Mouse (Mus musculus): ENCODE data around the gene Mrps27. TPM values are rescaled to one million over a fixed set of nuclear protein-coding genes. Genes with fewer than 3 reads are reported as not detected.

Gene Mrps27
- polyA plus RNA-seq, 1 experiment from 2014 or later = 71.8 TPM

DNA sequence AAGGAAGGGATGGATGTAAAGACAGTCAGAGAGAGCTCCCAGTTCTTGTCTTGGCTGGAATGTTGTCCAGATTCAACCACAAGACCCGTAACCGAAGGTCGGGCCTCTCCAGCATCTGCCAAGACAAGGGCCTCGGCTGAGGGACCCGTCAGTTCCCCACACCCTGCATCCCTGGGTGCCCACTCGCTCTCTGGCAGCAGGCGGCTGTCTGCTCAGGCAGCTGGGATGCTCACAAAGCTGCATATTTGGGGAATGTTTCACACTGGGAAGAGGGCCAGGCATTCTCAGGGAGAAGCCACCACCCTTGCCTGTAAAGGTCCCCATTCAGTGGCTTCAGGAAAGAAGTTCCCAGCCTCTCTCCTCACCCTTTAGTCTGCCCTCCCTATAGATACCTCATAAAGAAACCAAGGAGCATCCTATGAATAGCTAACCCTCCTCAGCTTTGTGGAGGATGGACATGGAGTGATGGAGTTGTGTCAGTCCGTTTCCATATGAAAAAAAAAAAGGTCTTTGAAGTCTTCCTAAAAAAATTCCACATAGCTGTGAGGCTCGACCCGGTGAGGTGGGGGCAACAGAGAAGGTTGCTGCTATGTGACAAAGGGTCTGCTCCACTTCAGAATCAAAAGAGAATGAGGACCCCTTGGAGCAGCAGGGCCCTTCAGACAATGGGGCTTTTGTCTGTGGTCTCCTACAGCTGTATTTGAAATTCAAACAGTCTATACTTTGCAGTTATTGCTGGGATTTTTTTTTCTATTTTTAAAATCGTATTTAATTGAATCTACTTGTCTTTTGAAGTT lies 103.0 kb downstream of the Mrps27 start:
- Histone ChIP-seq H3K27ac (no peak overlapping the region), H3K4me2 (no peak overlapping the region), H3K27me3 (no peaks in the 10 kb centered on the region), H3K9me3 (replicated peaks) (no peaks in the 10 kb centered on the region), H3K9ac (no peak overlapping the region), H3K4me3 (replicated peaks) (no peak overlapping the region), H3K4me1 (peaks cover 20% of the 10 kb centered on the region), H3K36me3 (no peaks in the 10 kb centered on the region)
- WGBS = 68% methylated on average over 11 of the region's 11 CpGs
- no peak for ATAC-seq (replicated peaks; ENCODE audit: low FRiP score)

DNA sequence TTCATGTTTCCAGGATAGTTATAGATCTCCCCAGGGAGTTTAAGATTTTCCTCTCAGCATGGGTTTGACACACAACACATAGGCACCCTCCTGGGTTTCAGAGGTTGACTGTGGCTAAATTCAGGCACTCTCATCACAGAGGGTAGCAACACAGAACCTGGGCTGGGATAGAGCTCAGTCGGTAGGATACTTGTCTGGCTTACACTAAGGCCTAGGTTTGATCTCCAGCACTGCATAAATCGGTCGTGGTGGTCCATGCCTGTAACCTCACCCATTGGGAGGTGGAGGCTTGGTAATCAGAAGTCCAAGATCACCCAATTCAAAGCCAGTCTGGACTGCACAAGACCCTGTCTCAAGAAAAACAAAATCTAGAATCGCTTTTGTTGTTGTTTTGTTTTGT lies 103.7 kb downstream of the Mrps27 start:
- Histone ChIP-seq H3K4me2 (no peak overlapping the region), H3K27ac (no peak overlapping the region), H3K9me3 (replicated peaks) (no peaks in the 10 kb centered on the region), H3K4me3 (replicated peaks) (no peak overlapping the region), H3K36me3 (no peaks in the 10 kb centered on the region), H3K27me3 (no peaks in the 10 kb centered on the region), H3K4me1 (peaks cover 20% of the 10 kb centered on the region), H3K9ac (no peak overlapping the region)
- no peak for ATAC-seq (replicated peaks; ENCODE audit: low FRiP score)
- WGBS = 70% methylated on average over 4 of the region's 4 CpGs

DNA sequence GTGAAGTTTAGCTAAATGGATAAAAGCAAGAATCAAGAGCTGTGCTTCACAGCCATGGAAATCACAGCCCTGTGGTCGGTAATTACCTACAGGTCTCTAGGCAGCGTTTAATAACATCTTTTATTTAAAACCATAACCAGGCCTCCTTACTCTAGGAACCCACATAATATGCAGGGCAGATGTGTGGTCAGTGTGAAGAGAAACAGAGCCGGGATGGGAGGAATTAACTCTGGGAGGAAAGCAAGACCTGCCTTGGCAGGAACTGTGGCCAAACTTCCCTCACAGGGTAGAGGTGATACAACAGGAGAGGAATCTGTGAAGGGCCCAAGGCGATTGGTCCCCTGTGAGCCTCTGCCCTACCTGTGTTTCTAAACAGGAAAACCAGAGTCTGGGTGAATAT lies 105.0 kb downstream of the Mrps27 start:
- WGBS = 89% methylated on average over 4 of the region's 4 CpGs
- H3K27me3 ChIP-seq = no peaks in the 10 kb centered on the region
- no peak overlapping the region for H3K4me3 ChIP-seq (replicated peaks)
- no peaks in the 10 kb centered on the region for H3K9me3 ChIP-seq (replicated peaks)
- H3K36me3 ChIP-seq = no peaks in the 10 kb centered on the region
- H3K27ac ChIP-seq = no peak overlapping the region
- H3K9ac ChIP-seq = no peak overlapping the region
- peaks cover 15% of the 10 kb centered on the region for H3K4me1 ChIP-seq
- no peak for ATAC-seq (replicated peaks; ENCODE audit: low FRiP score)
- no peak overlapping the region for H3K4me2 ChIP-seq

DNA sequence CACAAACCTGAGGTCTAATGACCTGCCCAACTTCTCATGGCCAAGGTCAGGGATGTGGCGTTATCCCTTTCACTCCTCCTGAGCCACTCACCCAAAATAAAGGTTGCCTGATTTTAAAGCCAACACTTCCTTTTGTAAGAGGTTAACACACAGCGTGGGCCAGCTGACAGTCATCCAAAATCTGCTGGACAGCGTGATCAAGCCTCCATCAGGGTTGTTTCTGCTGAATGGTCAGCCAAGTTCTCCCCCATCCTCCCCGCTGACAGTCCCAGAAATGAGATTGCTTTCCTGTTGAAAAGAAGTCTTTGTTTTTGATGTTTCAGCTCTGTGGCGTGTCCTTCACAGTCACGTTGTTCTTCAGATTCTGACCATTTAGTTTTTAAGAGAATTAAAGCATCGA lies 106.2 kb downstream of the Mrps27 start:
- no peaks in the 10 kb centered on the region for H3K27me3 ChIP-seq
- 49% methylated on average over 7 of the region's 7 CpGs for WGBS
- no peak overlapping the region for H3K4me2 ChIP-seq
- ATAC-seq (replicated peaks; ENCODE audit: low FRiP score) = no peak; the same call in 1 of the 2 replicates
- H3K4me1 ChIP-seq = 0 out of 2 replicates have a peak, but pooled peaks cover 9% of the 10 kb centered on the region
- no peak overlapping the region for H3K9ac ChIP-seq
- H3K27ac ChIP-seq = no peak overlapping the region
- H3K9me3 ChIP-seq (replicated peaks) = no peaks in the 10 kb centered on the region
- H3K4me3 ChIP-seq (replicated peaks) = no peak overlapping the region
- H3K36me3 ChIP-seq = no peaks in the 10 kb centered on the region

DNA sequence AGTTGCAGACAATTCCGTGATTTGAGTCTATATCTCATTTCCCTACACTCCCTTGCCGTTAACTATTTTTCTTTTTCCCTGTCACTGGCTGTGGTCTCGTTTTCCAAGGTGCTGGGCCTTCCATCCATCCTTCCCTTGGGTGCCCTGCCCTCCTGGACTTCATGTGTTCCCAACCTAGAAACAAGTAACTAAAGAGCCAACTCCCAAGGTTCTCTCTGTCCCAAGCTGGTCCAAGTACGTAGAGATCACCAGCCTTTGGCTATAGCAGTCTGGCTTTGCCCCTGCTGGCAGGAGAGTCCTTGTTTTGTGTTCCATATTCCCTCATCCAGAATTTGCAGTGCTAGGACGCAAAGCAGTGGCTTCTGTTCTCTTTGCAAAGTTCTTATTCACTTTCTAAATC lies 106.7 kb downstream of the Mrps27 start:
- Histone ChIP-seq H3K9ac (no peak overlapping the region), H3K27ac (no peak overlapping the region), H3K9me3 (replicated peaks) (no peaks in the 10 kb centered on the region), H3K36me3 (no peaks in the 10 kb centered on the region), H3K4me3 (replicated peaks) (no peak overlapping the region), H3K4me1 (0 out of 2 replicates have a peak, but pooled peaks cover 9% of the 10 kb centered on the region), H3K27me3 (no peaks in the 10 kb centered on the region), H3K4me2 (no peak overlapping the region)
- WGBS = 65% methylated on average over 5 of the region's 5 CpGs
- ATAC-seq (replicated peaks; ENCODE audit: low FRiP score) = no peak

DNA sequence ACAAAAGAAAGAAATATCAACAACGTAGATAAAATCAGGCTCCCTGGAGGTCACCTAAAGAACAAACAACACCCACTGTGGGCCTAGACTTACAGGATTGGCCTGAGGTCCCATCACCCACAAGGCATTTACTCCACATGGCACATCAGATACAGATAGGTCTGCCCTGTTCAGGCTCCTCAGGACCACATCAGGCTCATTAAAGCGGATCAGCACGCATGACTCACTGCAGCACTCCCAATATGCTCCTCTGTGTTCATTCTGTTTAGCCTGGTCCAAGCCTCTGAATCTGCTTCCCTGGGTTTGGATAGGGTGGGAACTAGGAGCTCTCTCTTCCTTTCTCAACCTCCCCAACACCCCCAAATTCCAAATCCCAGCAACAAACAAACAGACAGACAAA lies 107.9 kb downstream of the Mrps27 start:
- ATAC-seq (replicated peaks; ENCODE audit: low FRiP score) = no peak
- Histone ChIP-seq H3K27ac (no peak overlapping the region), H3K9ac (no peak overlapping the region)

DNA sequence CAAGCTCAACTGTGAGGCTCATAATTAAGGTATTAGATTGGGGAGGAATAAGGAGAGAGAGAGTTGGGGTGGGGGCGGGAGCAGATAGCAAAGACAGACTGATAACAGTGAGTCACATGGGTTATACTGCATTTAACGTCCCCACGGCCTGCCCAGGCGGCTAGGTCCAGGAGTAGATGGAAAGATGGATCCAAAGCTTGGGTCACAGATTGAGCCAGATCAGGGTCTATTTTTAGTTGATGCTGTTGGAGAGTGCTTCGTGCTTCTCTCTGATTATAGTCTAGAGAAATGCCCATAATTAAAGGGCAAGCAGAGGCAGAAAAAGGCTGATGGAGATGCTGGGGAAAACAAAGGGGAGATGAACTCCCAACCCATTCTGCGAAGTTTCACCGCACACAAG lies 110.4 kb downstream of the Mrps27 start:
- no peaks in the 10 kb centered on the region for H3K36me3 ChIP-seq
- 87% methylated on average over 7 of the region's 7 CpGs for WGBS
- peaks cover 14% of the 10 kb centered on the region; the same call in 1 of the 2 replicates for H3K4me1 ChIP-seq
- H3K9ac ChIP-seq = no peak overlapping the region
- H3K4me2 ChIP-seq = no peak overlapping the region
- ATAC-seq (replicated peaks; ENCODE audit: low FRiP score) = no peak
- no peaks in the 10 kb centered on the region for H3K27me3 ChIP-seq
- H3K4me3 ChIP-seq (replicated peaks) = no peak overlapping the region
- no peaks in the 10 kb centered on the region for H3K9me3 ChIP-seq (replicated peaks)
- H3K27ac ChIP-seq = no peak overlapping the region

More for the DNA sequence above, 107.9 kb downstream of the Mrps27 start:
- 97% methylated on average over 3 of the region's 3 CpGs for WGBS
- Histone ChIP-seq H3K4me1 (0 out of 2 replicates have a peak, but pooled peaks cover 9% of the 10 kb centered on the region), H3K27me3 (no peaks in the 10 kb centered on the region), H3K4me3 (replicated peaks) (no peak overlapping the region), H3K9me3 (replicated peaks) (no peaks in the 10 kb centered on the region), H3K36me3 (no peaks in the 10 kb centered on the region), H3K4me2 (no peak overlapping the region)

DNA sequence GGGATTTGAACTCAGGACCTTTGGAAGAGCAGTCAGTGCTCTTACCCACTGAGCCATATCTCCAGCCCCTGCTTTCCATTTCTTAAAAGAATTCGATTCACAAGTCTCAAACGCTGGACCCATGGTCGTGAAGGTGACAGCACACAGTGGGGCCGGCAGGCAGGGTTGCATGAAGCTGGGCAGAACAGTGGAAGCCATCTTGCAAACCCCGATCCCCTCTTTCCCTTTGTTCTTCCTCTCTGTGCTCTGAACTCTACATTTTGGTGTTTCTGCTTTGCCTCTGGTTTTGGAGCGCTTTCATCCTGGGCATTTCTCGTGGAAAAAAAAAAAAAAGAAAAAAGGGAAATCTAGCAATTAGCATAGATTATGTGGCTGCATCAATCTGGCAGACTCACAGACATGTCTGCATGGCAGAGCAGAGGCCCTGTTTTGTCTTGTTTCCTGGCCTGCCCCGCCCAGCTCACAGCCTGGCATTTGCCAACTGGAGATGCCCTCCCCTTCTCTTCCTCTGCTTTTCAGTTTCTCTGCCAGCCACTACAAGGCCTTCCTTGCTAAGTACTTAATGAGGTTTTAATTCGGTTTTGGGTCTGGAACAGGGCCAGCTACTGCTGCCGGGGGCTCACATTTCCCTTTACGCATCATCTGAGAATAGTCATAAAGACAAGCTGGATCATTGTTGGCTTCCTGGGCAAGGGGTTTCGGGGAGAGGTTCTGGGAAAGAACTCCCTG lies 114.2 kb downstream of the Mrps27 start:
- ATAC-seq (replicated peaks; ENCODE audit: low FRiP score) = no peak

DNA sequence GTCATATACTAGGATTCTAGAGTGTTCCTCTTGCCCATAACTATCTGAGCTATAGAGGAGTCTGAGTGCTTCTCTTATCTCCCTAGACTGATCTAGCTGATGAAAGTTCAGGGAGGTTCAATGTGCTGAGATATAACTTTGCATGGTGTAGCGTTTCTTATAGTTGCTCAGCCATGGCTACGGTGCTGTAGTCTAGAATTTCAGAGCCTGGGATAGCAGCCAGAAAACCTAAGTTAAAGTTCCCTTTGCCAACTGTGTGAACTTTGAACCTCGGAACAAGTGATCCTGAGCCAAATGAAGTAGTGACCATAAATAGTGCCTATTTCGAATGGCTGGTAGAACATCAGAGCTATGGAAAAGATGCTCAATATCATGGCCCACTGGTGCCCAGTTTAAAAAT lies 115.0 kb downstream of the Mrps27 start:
- ATAC-seq (replicated peaks; ENCODE audit: low FRiP score) = no peak
- Histone ChIP-seq H3K4me2 (no peak overlapping the region), H3K4me3 (replicated peaks) (no peak overlapping the region), H3K27ac (peak overlapping the region; percentile 14; the same call in 1 of the 2 replicates), H3K9ac (no peak overlapping the region), H3K9me3 (replicated peaks) (no peaks in the 10 kb centered on the region), H3K4me1 (peaks cover 5% of the 10 kb centered on the region; the same call in 1 of the 2 replicates), H3K27me3 (no peaks in the 10 kb centered on the region), H3K36me3 (peaks cover 6% of the 10 kb centered on the region)
- 60% methylated on average over 4 of the region's 4 CpGs for WGBS

More for the DNA sequence above, 114.2 kb downstream of the Mrps27 start:
- Histone ChIP-seq H3K27me3 (no peaks in the 10 kb centered on the region), H3K4me2 (no peak overlapping the region), H3K36me3 (peaks cover 6% of the 10 kb centered on the region), H3K9ac (no peak overlapping the region), H3K27ac (peak overlapping the region; percentile 14; the same call in 1 of the 2 replicates), H3K4me1 (peaks cover 5% of the 10 kb centered on the region; the same call in 1 of the 2 replicates), H3K9me3 (replicated peaks) (no peaks in the 10 kb centered on the region), H3K4me3 (replicated peaks) (no peak overlapping the region)
- WGBS = 70% methylated on average over 12 of the region's 12 CpGs

DNA sequence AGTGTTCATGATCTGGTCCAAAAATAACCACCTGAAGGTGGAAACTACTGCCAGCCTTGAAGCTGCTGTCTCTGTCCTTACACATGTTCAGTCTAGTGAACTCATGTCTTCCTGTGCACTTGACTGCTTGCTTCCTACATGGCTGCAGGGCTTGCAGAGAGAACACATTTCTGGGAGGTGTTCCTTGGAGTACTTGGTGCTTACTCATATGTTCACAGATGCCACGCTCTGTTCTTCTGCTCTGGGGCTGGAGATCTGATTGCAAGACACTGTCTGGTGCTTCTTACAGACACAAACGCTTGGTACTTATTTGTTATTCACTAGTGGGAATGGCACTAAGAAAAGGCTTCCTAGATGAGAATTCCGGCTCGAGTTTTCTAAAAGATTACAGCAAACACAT lies 117.3 kb downstream of the Mrps27 start:
- Histone ChIP-seq H3K27me3 (no peaks in the 10 kb centered on the region), H3K9me3 (replicated peaks) (no peaks in the 10 kb centered on the region), H3K4me1 (peaks cover 8% of the 10 kb centered on the region), H3K36me3 (peaks cover 6% of the 10 kb centered on the region), H3K4me3 (replicated peaks) (no peak overlapping the region), H3K9ac (no peak overlapping the region), H3K27ac (no peak overlapping the region), H3K4me2 (no peak overlapping the region)
- ATAC-seq (replicated peaks; ENCODE audit: low FRiP score) = no peak
- 94% methylated on average over 4 of the region's 4 CpGs for WGBS

DNA sequence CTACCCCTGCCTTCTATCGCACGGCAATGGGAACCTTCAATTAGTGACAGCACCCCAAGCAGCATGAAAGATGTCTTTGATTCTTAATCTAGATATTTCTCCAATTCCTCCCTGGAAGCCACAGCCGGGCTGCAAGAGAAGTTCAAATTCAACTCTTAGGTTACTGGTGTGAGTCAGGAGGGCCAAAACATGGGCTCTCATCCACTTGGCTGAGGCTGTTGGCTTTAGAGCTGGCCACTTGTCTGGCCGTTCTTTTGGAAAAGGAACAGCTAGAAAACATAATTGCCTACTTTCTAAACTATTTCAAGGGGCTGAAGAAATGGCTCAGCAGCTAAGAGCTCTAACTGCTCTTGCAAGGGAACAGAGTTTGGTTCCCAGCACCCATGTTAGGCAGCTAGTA lies 120.0 kb downstream of the Mrps27 start:
- Histone ChIP-seq H3K9ac (no peak overlapping the region), H3K4me3 (replicated peaks) (no peak overlapping the region), H3K4me2 (no peak overlapping the region), H3K4me1 (peaks cover 8% of the 10 kb centered on the region; the same call in 1 of the 2 replicates), H3K9me3 (replicated peaks) (no peaks in the 10 kb centered on the region), H3K27ac (no peak overlapping the region), H3K36me3 (peaks cover 6% of the 10 kb centered on the region), H3K27me3 (no peaks in the 10 kb centered on the region)
- no peak for ATAC-seq (replicated peaks; ENCODE audit: low FRiP score)
- WGBS = 60% methylated on average over 4 of the region's 4 CpGs
